Mouse (Mus musculus) forebrain, embryonic 14.5 days (tissue): ENCODE measurements at regions not wholly inside any gene's neighbourhood (a gene's known extent, or its start where the extent isn't known, plus 50 kb on each side); places are given as distances from the start of the nearest gene placed in this dataset.

Experiments
- ATAC-seq: fragments of 200-750 bp; cut with Nextera tagmentation; 2 replicates; pipeline ENCODE4 v1.8.0; 2017; ENCODE audit warnings: mild to moderate bottlenecking, moderate library complexity
- DNase-seq: peaks from one replicate; pipeline ENCODE4 v3.0.0-alpha.2; 2015; ENCODE audit warnings: low spot score
- H3K27ac ChIP-seq: fragments of 300-500 bp; sonication (generic); 2 replicates; pipeline ENCODE4 v1.5.1; 2014; ENCODE audit warnings: low read depth, mild to moderate bottlenecking, control low read depth, low read length, moderate library complexity
- H3K27me3 ChIP-seq: fragments of 300-500 bp; sonication (generic); replicated peaks from 2 replicates; pipeline ENCODE4 v1.6.1; 2014; ENCODE audit warnings: low read length, control low read depth, mixed read lengths; ENCODE audit not compliant: control insufficient read depth, insufficient read depth
- H3K36me3 ChIP-seq: fragments of 300-500 bp; sonication (generic); 2 replicates; pipeline ENCODE4 v1.6.1; 2014; ENCODE audit warnings: low read length, control low read depth; ENCODE audit not compliant: control insufficient read depth, insufficient read depth
- H3K4me1 ChIP-seq: fragments of 300-500 bp; sonication (generic); 2 replicates; pipeline ENCODE4 v1.6.1; 2014; ENCODE audit warnings: antibody characterized with exemption, low read length, control low read depth; ENCODE audit not compliant: control insufficient read depth, insufficient read depth
- H3K4me2 ChIP-seq: fragments of 300-500 bp; sonication (generic); 2 replicates; pipeline ENCODE4 v1.6.1; 2014; ENCODE audit warnings: mild to moderate bottlenecking, control low read depth, low read length
- H3K4me3 ChIP-seq: fragments of 300-500 bp; sonication (generic); 2 replicates; pipeline ENCODE4 v1.5.1; 2014; ENCODE audit warnings: low read depth, low read length, control low read depth
- H3K9ac ChIP-seq: fragments of 300-500 bp; sonication (generic); 2 replicates; pipeline ENCODE4 v1.6.1; 2014; ENCODE audit warnings: mild to moderate bottlenecking, low read length, control low read depth, moderate library complexity
- H3K9me3 ChIP-seq: fragments of 300-500 bp; sonication (generic); replicated peaks from 2 replicates; pipeline ENCODE4 v1.6.1; 2016; ENCODE audit warnings: low read length, control low read depth, mixed read lengths; ENCODE audit not compliant: control insufficient read depth
- WGBS: fragments of 180-500 bp; shearing (Covaris S2); extraction: QIAGEN DNeasy Blood & Tissue Kit; methylation state at CpG from one replicate; pipeline ENCODE4 v1.1.7; 2014; 5-methylcytosine and 5-hydroxymethylcytosine counted together

GRCm38 (mm10) chr1:126982805-126983204, 152.2 kb upstream of the Nckap5 start:
- H3K4me3 ChIP-seq = no peak overlapping the region
- 68% methylated on average over 5 of the region's 5 CpGs for WGBS
- H3K9me3 ChIP-seq = no peaks in the 10 kb centered on the region
- H3K36me3 ChIP-seq = no peaks in the 10 kb centered on the region
- H3K27ac ChIP-seq = no peak overlapping the region
- H3K4me1 ChIP-seq = no peaks in the 10 kb centered on the region
- H3K27me3 ChIP-seq = no peaks in the 10 kb centered on the region
- DNase-seq = no peak
- no peak overlapping the region for H3K4me2 ChIP-seq
- no peak overlapping the region for H3K9ac ChIP-seq
- no peak for ATAC-seq

- WGBS = 96% methylated on average over 14 of the region's 14 CpGs
- DNase-seq (no peak), ATAC-seq (no peak)
- H3K9ac ChIP-seq = no peak overlapping the region
- no peaks in the 10 kb centered on the region for H3K36me3 ChIP-seq
- no peak overlapping the region for H3K4me3 ChIP-seq
- no peaks in the 10 kb centered on the region for H3K9me3 ChIP-seq
- no peaks in the 10 kb centered on the region for H3K4me1 ChIP-seq
- H3K4me2 ChIP-seq = no peak overlapping the region
- H3K27ac ChIP-seq = no peak overlapping the region
- H3K27me3 ChIP-seq = no peaks in the 10 kb centered on the region
Observed at GRCm38 (mm10) chr1:126980311-126980710, 149.7 kb upstream of the Nckap5 start.

DNA sequence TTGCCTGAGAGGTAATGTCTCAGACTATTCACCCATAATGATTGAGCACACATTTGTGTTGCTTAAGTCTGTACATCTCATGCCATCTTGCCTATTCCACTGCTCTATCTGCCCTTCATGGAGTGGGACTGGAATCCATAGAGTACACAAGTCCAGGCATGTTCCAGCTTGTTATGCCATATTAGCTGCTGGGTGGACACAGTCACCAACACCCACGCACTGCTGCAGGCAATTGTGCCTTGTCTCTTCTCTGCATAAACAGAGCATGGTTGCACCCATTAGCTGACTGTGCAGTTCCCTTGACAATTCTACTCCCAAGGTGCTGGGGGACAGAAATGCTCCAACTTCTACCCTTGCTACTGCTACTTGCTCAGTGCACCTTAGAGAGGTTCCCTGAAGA, 143.3 kb upstream of the Nckap5 start:
- Histone ChIP-seq H3K9me3 (no peaks in the 10 kb centered on the region), H3K4me3 (no peak overlapping the region), H3K27me3 (no peaks in the 10 kb centered on the region), H3K36me3 (no peaks in the 10 kb centered on the region), H3K27ac (no peak overlapping the region), H3K4me2 (no peak overlapping the region), H3K4me1 (no peaks in the 10 kb centered on the region), H3K9ac (no peak overlapping the region)
- no peak for DNase-seq
- whole genome bisulfite sequencing = 85% methylated on average over 1 of the region's 1 CpGs
- no peak for ATAC-seq

GRCm38 (mm10) chr1:126971777-126972421, 141.3 kb upstream of the Nckap5 start:
- H3K4me1 ChIP-seq = no peaks in the 10 kb centered on the region
- no peaks in the 10 kb centered on the region for H3K9me3 ChIP-seq
- H3K9ac ChIP-seq = no peak overlapping the region
- H3K4me3 ChIP-seq = no peak overlapping the region
- ATAC-seq (no peak), DNase-seq (no peak)
- no peaks in the 10 kb centered on the region for H3K27me3 ChIP-seq
- no peak overlapping the region for H3K27ac ChIP-seq
- H3K36me3 ChIP-seq = no peaks in the 10 kb centered on the region
- H3K4me2 ChIP-seq = no peak overlapping the region
- WGBS = 52% methylated on average over 10 of the region's 10 CpGs

- DNase-seq (no peak), ATAC-seq (no peak)
- Histone ChIP-seq H3K36me3 (no peaks in the 10 kb centered on the region), H3K4me3 (no peak overlapping the region), H3K4me1 (no peaks in the 10 kb centered on the region), H3K9ac (no peak overlapping the region), H3K27me3 (no peaks in the 10 kb centered on the region), H3K9me3 (no peaks in the 10 kb centered on the region), H3K4me2 (no peak overlapping the region), H3K27ac (no peak overlapping the region)
- 83% methylated on average over 1 of the region's 1 CpGs for WGBS
Observed at GRCm38 (mm10) chr1:126971118-126971517, 140.5 kb upstream of the Nckap5 start.

GRCm38 (mm10) chr1:126966394-126966793, 135.8 kb upstream of the Nckap5 start:
- no peak for ATAC-seq
- Histone ChIP-seq H3K27me3 (no peaks in the 10 kb centered on the region), H3K9me3 (no peaks in the 10 kb centered on the region), H3K36me3 (no peaks in the 10 kb centered on the region), H3K4me3 (no peak overlapping the region), H3K27ac (no peak overlapping the region), H3K4me1 (no peaks in the 10 kb centered on the region), H3K4me2 (no peak overlapping the region), H3K9ac (no peak overlapping the region)
- DNase-seq = no peak

DNA sequence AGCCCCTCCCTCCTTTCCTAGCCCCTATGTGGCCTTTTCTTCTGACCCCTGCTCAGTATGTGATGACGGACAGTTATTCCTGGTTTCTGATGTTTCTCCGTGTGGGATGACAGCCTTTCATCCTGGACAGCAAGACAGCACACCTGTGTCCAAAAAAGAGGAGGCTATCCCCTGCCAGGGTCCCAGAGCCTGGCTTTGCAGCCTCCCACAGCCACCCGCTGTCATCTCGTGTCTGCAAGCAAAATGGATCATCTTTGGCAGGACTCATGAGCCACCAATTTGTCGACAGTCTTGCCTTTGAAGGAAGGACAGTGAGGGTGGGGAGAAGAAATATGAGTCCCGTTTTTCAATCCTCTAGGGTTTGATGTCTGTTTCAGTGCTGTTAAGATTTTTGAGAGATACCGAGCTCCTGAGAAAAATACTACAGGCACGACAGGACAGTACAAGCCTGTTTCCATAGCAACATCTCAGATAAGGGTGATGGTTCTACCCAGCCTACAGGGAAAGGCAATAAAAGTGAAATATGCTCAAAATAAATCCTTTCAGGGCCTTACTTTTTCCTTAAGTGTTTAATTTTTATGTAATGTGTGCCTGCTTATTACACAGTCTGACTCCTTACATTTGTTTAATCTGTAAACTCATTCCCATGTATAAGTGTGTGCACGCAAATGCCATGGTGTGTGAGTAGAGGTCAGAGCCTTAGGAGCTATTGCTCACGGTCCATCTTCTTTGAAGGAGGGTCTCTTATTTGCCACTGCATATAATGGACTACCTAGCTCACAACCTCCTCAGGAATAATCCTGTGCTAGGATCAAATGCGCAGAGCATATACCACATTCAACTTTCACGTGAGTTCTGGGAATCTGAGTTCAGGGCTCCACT, 125.5 kb upstream of the Nckap5 start:
- Histone ChIP-seq H3K4me2 (no peak overlapping the region), H3K36me3 (no peaks in the 10 kb centered on the region), H3K4me3 (no peak overlapping the region), H3K9me3 (no peaks in the 10 kb centered on the region), H3K27me3 (no peaks in the 10 kb centered on the region), H3K9ac (no peak overlapping the region), H3K4me1 (no peaks in the 10 kb centered on the region), H3K27ac (no peak overlapping the region)
- 86% methylated on average over 12 of the region's 12 CpGs for WGBS
- peak; percentile 41 for DNase-seq
- no peak for ATAC-seq

DNA sequence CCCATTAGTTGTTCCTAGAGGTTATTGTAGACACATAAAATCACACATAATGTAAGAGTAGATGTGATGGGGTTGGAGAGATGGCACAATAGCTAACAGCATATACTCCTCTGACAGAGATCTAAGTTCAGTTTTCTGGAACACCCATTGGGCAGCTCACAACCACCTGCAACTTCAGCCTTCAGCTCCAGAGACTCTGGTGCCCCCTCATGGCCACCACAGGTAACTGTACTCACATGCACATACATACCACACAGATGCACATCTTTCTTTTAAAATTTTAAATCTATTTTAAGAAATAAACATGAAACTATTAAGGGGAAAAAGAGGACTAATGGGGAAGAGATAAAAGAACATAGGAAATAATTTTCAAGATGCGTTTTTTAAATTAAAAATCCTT, 117.3 kb upstream of the Nckap5 start:
- Histone ChIP-seq H3K4me3 (no peak overlapping the region), H3K27ac (no peak overlapping the region), H3K9me3 (no peaks in the 10 kb centered on the region), H3K36me3 (no peaks in the 10 kb centered on the region), H3K9ac (no peak overlapping the region), H3K27me3 (no peaks in the 10 kb centered on the region), H3K4me1 (no peaks in the 10 kb centered on the region), H3K4me2 (no peak overlapping the region)
- 91% methylated on average over 1 of the region's 1 CpGs for WGBS
- DNase-seq = no peak
- ATAC-seq = no peak

DNA sequence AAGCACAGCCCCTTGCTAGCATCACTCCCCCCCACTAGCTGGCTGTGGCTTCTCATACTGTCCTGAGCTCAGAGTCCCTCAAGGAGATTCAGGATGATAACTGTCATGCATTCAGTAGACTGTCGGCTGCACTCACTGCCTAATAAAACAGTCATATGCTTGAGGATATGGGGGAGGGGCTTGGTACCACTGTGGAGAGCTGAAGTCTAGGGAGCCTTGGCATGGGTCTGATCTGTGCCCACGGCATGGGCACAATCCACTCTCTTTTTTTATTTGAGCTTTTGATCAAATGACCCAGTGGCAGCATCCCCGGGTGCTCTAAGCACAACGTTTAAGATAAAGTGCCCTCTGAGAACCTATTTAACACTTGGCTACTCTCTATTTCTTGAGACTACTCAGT, 102.1 kb upstream of the Nckap5 start:
- no peak for ATAC-seq
- Histone ChIP-seq H3K4me3 (no peak overlapping the region), H3K4me1 (peaks cover 12% of the 10 kb centered on the region), H3K36me3 (no peaks in the 10 kb centered on the region), H3K27me3 (no peaks in the 10 kb centered on the region), H3K9me3 (no peaks in the 10 kb centered on the region), H3K9ac (no peak overlapping the region), H3K27ac (no peak overlapping the region), H3K4me2 (no peak overlapping the region)
- DNase-seq = no peak
- 71% methylated on average over 4 of the region's 4 CpGs for WGBS
